Mouse (Mus musculus) inflammation-experienced regulatory T-cells, adult 6 months (primary cell): Measurements from ENCODE around the gene Apobr. TPM values are rescaled to one million over a fixed set of nuclear protein-coding genes. Genes with fewer than 3 reads are reported as not detected.

Experiments
- polyA plus RNA-seq, 3 experiments: library from polyadenylated mRNA; unstranded; fragments of 100-300 nt; shearing (Covaris generic); gene quantifications; one replicate each; pipeline ENCODE4 v1.2.1; 2017

Gene Apobr
- polyA plus RNA-seq, 3 experiments from 2014 or later: 0.23 to 2.3 TPM; not detected in 1

Other genes starting within 250 kb of the Apobr start
- 1,000 to 10,000 TPM in 1 of 3 experiments, 100 to 1,000 TPM in 2; 875 to 1,118 (median 889) TPM for gene Lat, start 215.4 kb upstream of the Apobr start, polyA plus RNA-seq
- 10 to 100 TPM; 31.3 to 43.0 (median 38.4) TPM for gene Spns1, start 207.5 kb upstream of the Apobr start, polyA plus RNA-seq
- 1 to 10 TPM; 2.7 to 3.8 (median 3.3) TPM for gene Nfatc2ip, start 188.2 kb upstream of the Apobr start, polyA plus RNA-seq
- gene Cd19, start 170.1 kb upstream of the Apobr start, polyA plus RNA-seq: 1 to 10 TPM in 2 of 3 experiments, under 1 TPM in 1; 0.87 to 6.5 (median 6.0) TPM
- gene Rabep2, start 156.2 kb upstream of the Apobr start, polyA plus RNA-seq: 10 to 100 TPM; 37.8 to 39.6 (median 38.1) TPM
- under 1 TPM; 0.16 to 0.49 (median 0.29) TPM for gene Atp2a1, start 121.8 kb upstream of the Apobr start, polyA plus RNA-seq
- gene Sh2b1, start 109.5 kb upstream of the Apobr start, polyA plus RNA-seq: 10 to 100 TPM; 12.6 to 18.9 (median 13.3) TPM
- gene Tufm, start 97.6 kb upstream of the Apobr start, polyA plus RNA-seq: 10 to 100 TPM; 65.5 to 83.5 (median 69.4) TPM
- 10 to 100 TPM; 13.4 to 16.4 (median 14.8) TPM for gene Atxn2l, start 81.5 kb upstream of the Apobr start, polyA plus RNA-seq
- gene Eif3c, start 18.5 kb upstream of the Apobr start, polyA plus RNA-seq: 100 to 1,000 TPM; 219 to 232 (median 230) TPM
- gene Cln3, start 875 bp downstream of the Apobr start, polyA plus RNA-seq: 10 to 100 TPM; 25.2 to 57.9 (median 51.4) TPM
- gene Il27, start 10.0 kb downstream of the Apobr start, polyA plus RNA-seq: not detected
- gene Nupr1, start 45.9 kb downstream of the Apobr start, polyA plus RNA-seq: 1 to 10 TPM in 1 of 3 experiments, not detected in 2; 2.2 TPM
- 100 to 1,000 TPM in 1 of 3 experiments, 10 to 100 TPM in 2; 46.5 to 103 (median 70.1) TPM for gene Sgf29, start 64.4 kb downstream of the Apobr start, polyA plus RNA-seq
- gene Sult1a1, start 91.5 kb downstream of the Apobr start, polyA plus RNA-seq: under 1 TPM in 1 of 3 experiments, not detected in 2; 0.65 TPM
- 100 to 1,000 TPM in 2 of 3 experiments, 10 to 100 TPM in 1; 89.3 to 196 (median 149) TPM for gene Bola2, start 110.5 kb downstream of the Apobr start, polyA plus RNA-seq
- 10 to 100 TPM; 11.7 to 18.2 (median 13.3) TPM for gene Slx1b, start 110.8 kb downstream of the Apobr start, polyA plus RNA-seq
- gene Coro1a, start 122.8 kb downstream of the Apobr start, polyA plus RNA-seq: 1,000 to 10,000 TPM; 2,119 to 2,488 (median 2,393) TPM
- gene Mapk3, start 174.7 kb downstream of the Apobr start, polyA plus RNA-seq: 10 to 100 TPM; 15.9 to 20.8 (median 17.2) TPM
- gene Gdpd3, start 181.4 kb downstream of the Apobr start, polyA plus RNA-seq: 100 to 1,000 TPM in 2 of 3 experiments, 10 to 100 TPM in 1; 97.0 to 604 (median 276) TPM
- 100 to 1,000 TPM in 1 of 3 experiments, 10 to 100 TPM in 2; 51.9 to 107 (median 70.2) TPM for gene Ypel3, start 192.0 kb downstream of the Apobr start, polyA plus RNA-seq
- 1 to 10 TPM; 2.1 to 3.9 (median 3.7) TPM for gene Tbx6, start 196.5 kb downstream of the Apobr start, polyA plus RNA-seq
- 100 to 1,000 TPM; 118 to 168 (median 129) TPM for gene Ppp4c, start 207.6 kb downstream of the Apobr start, polyA plus RNA-seq
- not detected for gene Fam57b, start 212.7 kb downstream of the Apobr start, polyA plus RNA-seq
- not detected for gene 4930451I11Rik, start 246.7 kb downstream of the Apobr start, polyA plus RNA-seq